Mouse (Mus musculus): ENCODE data around the gene Trpc2. TPM values are rescaled to one million over a fixed set of nuclear protein-coding genes. Genes with fewer than 3 reads are reported as not detected.

The Trpc2 gene
- polyA plus RNA-seq, 1 experiment from 2014 or later = not detected

Other genes with a start within 250 kb of the Trpc2 start
- 33.0 and 41.4 TPM in 2 replicates for gene Inppl1, start 244.9 kb upstream of the Trpc2 start, polyA plus RNA-seq (2016; fragmentation: Nextera tagmentation; extraction: Ambion mirVana)
- gene Folr2, start 225.9 kb upstream of the Trpc2 start, polyA plus RNA-seq (2016; fragmentation: Nextera tagmentation; extraction: Ambion mirVana) = 1.4 and 1.9 TPM in 2 replicates
- 93.1 and 96.9 TPM in 2 replicates for gene Anapc15, start 219.4 kb upstream of the Trpc2 start, polyA plus RNA-seq (2016; fragmentation: Nextera tagmentation; extraction: Ambion mirVana)
- 5.5 and 8.2 TPM in 2 replicates for gene Folr1, start 212.3 kb upstream of the Trpc2 start, polyA plus RNA-seq (2016; fragmentation: Nextera tagmentation; extraction: Ambion mirVana)
- gene Lamtor1, start 177.2 kb upstream of the Trpc2 start, polyA plus RNA-seq (2016; fragmentation: Nextera tagmentation; extraction: Ambion mirVana) = 129 and 134 TPM in 2 replicates
- 0.68 and 0.77 TPM in 2 replicates for gene Tomt, start 176.8 kb upstream of the Trpc2 start, polyA plus RNA-seq (2016; fragmentation: Nextera tagmentation; extraction: Ambion mirVana)
- 6.5 and 7.3 TPM in 2 replicates for gene Lrrc51, start 149.2 kb upstream of the Trpc2 start, polyA plus RNA-seq (2016; fragmentation: Nextera tagmentation; extraction: Ambion mirVana)
- 112 and 123 TPM in 2 replicates for gene Numa1, start 149.0 kb upstream of the Trpc2 start, polyA plus RNA-seq (2016; fragmentation: Nextera tagmentation; extraction: Ambion mirVana)
- gene Il18bp, start 64.4 kb upstream of the Trpc2 start, polyA plus RNA-seq (2016; fragmentation: Nextera tagmentation; extraction: Ambion mirVana) = 4.4 and 4.8 TPM in 2 replicates
- 33.0 and 33.3 TPM in 2 replicates for gene Rnf121, start 17.6 kb upstream of the Trpc2 start, polyA plus RNA-seq (2016; fragmentation: Nextera tagmentation; extraction: Ambion mirVana)
- gene Xndc1, start 17.6 kb upstream of the Trpc2 start, polyA plus RNA-seq (2016; fragmentation: Nextera tagmentation; extraction: Ambion mirVana) = 49.8 and 50.7 TPM in 2 replicates
- 2.9 and 3.0 TPM in 2 replicates for gene Xntrpc, start 17.4 kb upstream of the Trpc2 start, polyA plus RNA-seq (2016; fragmentation: Nextera tagmentation; extraction: Ambion mirVana)
- 0.42 and 0.77 TPM in 2 replicates for gene Art1, start 18.6 kb downstream of the Trpc2 start, polyA plus RNA-seq (2016; fragmentation: Nextera tagmentation; extraction: Ambion mirVana)
- 0.97 and 2.0 TPM in 2 replicates for gene Art5, start 26.4 kb downstream of the Trpc2 start, polyA plus RNA-seq (2016; fragmentation: Nextera tagmentation; extraction: Ambion mirVana)
- gene Chrna10, start 33.7 kb downstream of the Trpc2 start, polyA plus RNA-seq (2016; fragmentation: Nextera tagmentation; extraction: Ambion mirVana) = not detected in 2 replicates
- gene Nup98, start 127.1 kb downstream of the Trpc2 start, polyA plus RNA-seq (2016; fragmentation: Nextera tagmentation; extraction: Ambion mirVana) = 45.2 and 46.8 TPM in 2 replicates
- 54.3 and 59.2 TPM in 2 replicates for gene Pgap2, start 127.1 kb downstream of the Trpc2 start, polyA plus RNA-seq (2016; fragmentation: Nextera tagmentation; extraction: Ambion mirVana)
- gene Rhog, start 172.9 kb downstream of the Trpc2 start, polyA plus RNA-seq (2016; fragmentation: Nextera tagmentation; extraction: Ambion mirVana) = 21.7 and 25.1 TPM in 2 replicates
- gene Stim1, start 184.7 kb downstream of the Trpc2 start, polyA plus RNA-seq (2016; fragmentation: Nextera tagmentation; extraction: Ambion mirVana) = 11.6 and 11.7 TPM in 2 replicates